28 mouse cellular contexts compared by ENCODE assay signal in the genomic region with DNA sequence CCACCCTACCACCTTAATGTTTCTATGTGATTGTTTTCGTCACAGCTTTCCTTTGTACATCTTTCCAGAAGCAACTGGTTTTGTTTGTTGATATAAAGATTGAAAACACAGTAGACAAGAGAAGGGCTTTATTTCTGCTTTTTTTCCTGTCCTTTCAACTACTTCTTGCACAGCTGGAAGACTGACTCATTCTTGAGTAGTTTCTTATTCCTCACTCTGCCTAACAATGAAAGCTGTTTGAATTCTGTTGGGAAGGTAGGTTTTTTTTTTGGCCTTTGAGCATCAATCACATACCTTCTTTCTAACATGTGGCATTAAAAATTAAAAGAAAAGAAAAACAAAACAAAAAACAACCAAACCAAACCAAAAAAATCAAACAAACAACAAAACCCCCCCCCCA.
"Had no signal": no experiment of that assay in that cellular context is flagged by ENCODE, and none has a peak within 500 bp of the region (broad histone marks: within the 10 kb centered on the region; RNA-seq: fewer than 3 reads in every experiment).

No protein-coding gene starts in this region.

- H3K4me1 ChIP-seq: limb, embryonic 10.5 days; limb, embryonic 12.5 days; limb, embryonic 13.5 days; limb, embryonic 15.5 days; liver, embryonic 12.5 days; liver, embryonic 13.5 days; liver, embryonic 15.5 days; lung, embryonic 15.5 days; megakaryocyte, embryonic 14.5 days; midbrain, embryonic 10.5 days; midbrain, embryonic 12.5 days; midbrain, embryonic 13.5 days; midbrain, embryonic 15.5 days; neural tube, embryonic 12.5 days had no signal

- H3K9ac ChIP-seq: limb, embryonic 12.5 days; limb, embryonic 13.5 days; limb, embryonic 15.5 days; liver, embryonic 12.5 days; liver, embryonic 13.5 days; liver, embryonic 14.5 days; liver, embryonic 15.5 days; liver, postnatal 0 days; lung, embryonic 14.5 days; lung, embryonic 15.5 days; midbrain, embryonic 12.5 days; midbrain, embryonic 13.5 days; midbrain, embryonic 15.5 days; neural tube, embryonic 12.5 days had no signal

- H3K36me3 ChIP-seq: limb, embryonic 10.5 days; limb, embryonic 12.5 days; limb, embryonic 13.5 days; limb, embryonic 15.5 days; liver, embryonic 12.5 days; liver, embryonic 13.5 days; liver, embryonic 15.5 days; lung, embryonic 15.5 days; midbrain, embryonic 10.5 days; midbrain, embryonic 12.5 days; midbrain, embryonic 13.5 days; midbrain, embryonic 15.5 days; neural tube, embryonic 12.5 days had no signal

- H3K27ac ChIP-seq: limb, embryonic 10.5 days; limb, embryonic 12.5 days; limb, embryonic 13.5 days; limb, embryonic 15.5 days; liver, embryonic 12.5 days; liver, embryonic 13.5 days; liver, embryonic 14.5 days; liver, embryonic 15.5 days; lung, embryonic 15.5 days; macrophage; midbrain, embryonic 10.5 days; midbrain, embryonic 12.5 days; midbrain, embryonic 13.5 days; midbrain, embryonic 15.5 days; neural tube, embryonic 12.5 days had no signal

- DNase-seq: left cerebral cortex, postnatal 4 days; liver; liver, embryonic 13.5 days; liver, postnatal 0 days; lung, adult 18-20 months; lung, adult 2 months; lung, embryonic 14.5 days; lung, postnatal 10 days; lung, postnatal 14 days; lung, postnatal 36 days; lung, postnatal 4 days; midbrain, embryonic 14.5 days had no signal

- H3K9me3 ChIP-seq: limb, embryonic 10.5 days; limb, embryonic 12.5 days; limb, embryonic 13.5 days; limb, embryonic 15.5 days; liver, embryonic 12.5 days; liver, embryonic 13.5 days; liver, embryonic 15.5 days; lung, embryonic 15.5 days; megakaryocyte, embryonic 14.5 days; midbrain, embryonic 10.5 days; midbrain, embryonic 12.5 days; midbrain, embryonic 13.5 days; midbrain, embryonic 15.5 days; neural tube, embryonic 12.5 days had no signal

- H3K4me3 ChIP-seq: limb, embryonic 10.5 days; limb, embryonic 12.5 days; limb, embryonic 13.5 days; limb, embryonic 15.5 days; liver, embryonic 12.5 days; liver, embryonic 13.5 days; liver, embryonic 15.5 days; lung, embryonic 15.5 days; megakaryocyte, embryonic 14.5 days; midbrain, embryonic 10.5 days; midbrain, embryonic 12.5 days; midbrain, embryonic 13.5 days; midbrain, embryonic 15.5 days; myocyte; neural tube, embryonic 12.5 days had no signal
